Mouse (Mus musculus): ENCODE results near the gene Hist2h2be. TPM values are rescaled to one million over a fixed set of nuclear protein-coding genes. Genes with fewer than 3 reads are reported as not detected.
"Not testable (repeated sequence)": the region's sequence is repeated elsewhere in the genome, so short reads cannot be mapped to it uniquely, and the experiment has no call there.

Hist2h2be gene
- total RNA-seq, 2 experiments from 2014 or later: 3.2 to 3.8 TPM

GRCm38 (mm10) chr3:96237904-96238511 is 17.1 kb downstream of the Hist2h2be start:
- DNase-seq (ENCODE audit: low spot score in 2 of 2): no peak

- peak in 1 of 2 experiments; percentile 41 for DNase-seq (ENCODE audit: low spot score in 2 of 2)
Observed at GRCm38 (mm10) chr3:96238954-96239793, 18.3 kb downstream of the Hist2h2be start, which contains the start of gene Hist2h3c2. Hist2h3c2 (minus strand) TSS chr3:96239127.

GRCm38 (mm10) chr3:96239949-96240798 is 19.3 kb downstream of the Hist2h2be start, which contains the start of gene Hist2h2aa2:
Hist2h2aa2 (minus strand) TSS chr3:96240276.
- DNase-seq (ENCODE audit: low spot score in 2 of 2): peak; percentile 82 to 94

GRCm38 (mm10) chr3:96240799-96241197 is 19.9 kb downstream of the Hist2h2be start:
- DNase-seq (ENCODE audit: low spot score in 2 of 2): no peak

GRCm38 (mm10) chr3:96243921-96244572 is 23.1 kb downstream of the Hist2h2be start:
- no peak for DNase-seq (ENCODE audit: low spot score in 2 of 2)

- DNase-seq (ENCODE audit: low spot score in 2 of 2): peak; percentile 65 to 81
Observed at GRCm38 (mm10) chr3:96245003-96245886, 24.3 kb downstream of the Hist2h2be start, which contains the start of gene Hist2h2aa1. Hist2h2aa1 (plus strand) TSS chr3:96245497.

- not testable (repeated sequence) for DNase-seq (ENCODE audit: low spot score in 2 of 2)
Observed at GRCm38 (mm10) chr3:96246018-96246417, 25.1 kb downstream of the Hist2h2be start.

- not testable (repeated sequence) for DNase-seq (ENCODE audit: low spot score in 2 of 2)
Observed at GRCm38 (mm10) chr3:96246427-96246856, 25.5 kb downstream of the Hist2h2be start, which contains the start of gene Hist2h3c1. Hist2h3c1 (plus strand) TSS chr3:96246685.

- no peak for DNase-seq (ENCODE audit: low spot score in 2 of 2)
Observed at GRCm38 (mm10) chr3:96247356-96248140, 26.6 kb downstream of the Hist2h2be start.

- DNase-seq (ENCODE audit: low spot score in 2 of 2): no peak
Observed at GRCm38 (mm10) chr3:96248141-96249033, 27.5 kb downstream of the Hist2h2be start.

GRCm38 (mm10) chr3:96249034-96249345 is 28.1 kb downstream of the Hist2h2be start:
- no peak for DNase-seq (ENCODE audit: low spot score in 2 of 2)

GRCm38 (mm10) chr3:96250890-96251289 is 30.0 kb downstream of the Hist2h2be start:
- DNase-seq (ENCODE audit: low spot score in 2 of 2): no peak

GRCm38 (mm10) chr3:96251787-96252186 is 30.9 kb downstream of the Hist2h2be start:
- no peak for DNase-seq (ENCODE audit: low spot score in 2 of 2)

- DNase-seq (ENCODE audit: low spot score in 2 of 2): no peak
Observed at GRCm38 (mm10) chr3:96254683-96255355, 33.9 kb downstream of the Hist2h2be start.

- no peak for DNase-seq (ENCODE audit: low spot score in 2 of 2)
Observed at GRCm38 (mm10) chr3:96255926-96256593, 35.1 kb downstream of the Hist2h2be start.

GRCm38 (mm10) chr3:96257190-96257589 is 36.3 kb downstream of the Hist2h2be start:
- no peak for DNase-seq (ENCODE audit: low spot score in 2 of 2)

- no peak for DNase-seq (ENCODE audit: low spot score in 2 of 2)
Observed at GRCm38 (mm10) chr3:96260220-96260619, 39.3 kb downstream of the Hist2h2be start.
